Mouse (Mus musculus): ENCODE data around the gene R3hdm4.

Gene R3hdm4

GRCm38 (mm10) chr10:79919251-79919849 is 1.7 kb downstream of the R3hdm4 start:
- POLR2A ChIA-PET: interaction anchor here in 3 of 4 experiments (0.5 to 5.0 kb wide), 8 partner anchors 11 to 249 kb away, joined by 3 to 30 read pairs (median 5); partner anchors contain the start of genes Med16 (in 2 of the 3) and Wdr18 (in 1 of the 3)

DNA sequence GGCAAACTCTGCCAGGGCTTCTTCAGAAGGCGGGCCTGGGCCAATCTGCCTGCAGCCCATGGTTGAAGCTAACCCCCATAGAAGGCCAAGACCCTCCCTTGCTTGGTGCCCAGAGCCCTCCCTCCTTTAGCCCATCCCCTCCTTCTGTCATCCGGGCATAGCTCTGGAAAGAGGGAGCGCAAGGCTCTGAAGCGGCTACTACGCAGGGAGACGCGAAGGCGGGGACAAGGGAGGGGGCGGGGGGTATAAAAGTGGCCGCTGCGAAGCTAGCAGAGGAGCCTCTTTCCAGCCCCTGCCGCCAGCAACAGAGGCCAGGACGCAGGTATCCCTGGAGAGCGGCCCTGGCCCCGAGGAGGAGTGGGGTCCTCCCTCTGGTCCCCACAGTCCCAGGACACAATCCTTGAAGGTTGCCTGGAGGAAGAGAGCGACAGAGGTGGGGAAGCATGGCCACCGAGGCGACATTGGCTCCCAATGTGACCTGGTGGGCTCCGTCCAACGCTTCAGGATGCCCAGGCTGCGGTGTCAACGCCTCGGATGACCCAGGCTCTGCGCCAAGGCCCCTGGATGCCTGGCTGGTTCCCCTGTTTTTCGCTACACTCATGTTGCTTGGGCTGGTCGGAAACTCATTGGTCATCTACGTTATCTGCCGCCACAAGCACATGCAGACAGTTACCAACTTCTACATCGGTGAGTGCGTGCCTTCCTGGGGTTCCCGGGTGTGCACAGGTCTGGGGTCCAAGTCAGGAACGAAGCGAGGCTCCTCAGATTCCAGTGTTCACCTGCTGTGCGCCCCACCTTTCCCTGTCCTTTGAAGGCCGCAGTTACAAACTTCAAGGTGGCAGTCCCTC is 2.6 kb downstream of the R3hdm4 start:
- CTCF ChIA-PET: interaction anchor here in 1 of 4 experiments (1.2 to 1.6 kb wide), 3 partner anchors 21 to 432 kb away, joined by 3 to 4 read pairs (median 3); no protein-coding TSS in a partner anchor
- POLR2A ChIA-PET: interaction anchor here (0.5 to 4.0 kb wide), 9 partner anchors 10 to 250 kb away, joined by 3 to 30 read pairs (median 4); partner anchors contain the start of genes Med16 (in 3 of the 4), Ptbp1 (in 1 of the 4) and Stk11 (in 1 of the 4)

More at GRCm38 (mm10) chr10:79919251-79919849, 1.7 kb downstream of the R3hdm4 start:
- CTCF ChIA-PET: interaction anchor here in 1 of 4 experiments (0.8 to 1.0 kb wide), 2 partner anchors 37 to 245 kb away, joined by 3 read pairs; no protein-coding TSS in a partner anchor

DNA sequence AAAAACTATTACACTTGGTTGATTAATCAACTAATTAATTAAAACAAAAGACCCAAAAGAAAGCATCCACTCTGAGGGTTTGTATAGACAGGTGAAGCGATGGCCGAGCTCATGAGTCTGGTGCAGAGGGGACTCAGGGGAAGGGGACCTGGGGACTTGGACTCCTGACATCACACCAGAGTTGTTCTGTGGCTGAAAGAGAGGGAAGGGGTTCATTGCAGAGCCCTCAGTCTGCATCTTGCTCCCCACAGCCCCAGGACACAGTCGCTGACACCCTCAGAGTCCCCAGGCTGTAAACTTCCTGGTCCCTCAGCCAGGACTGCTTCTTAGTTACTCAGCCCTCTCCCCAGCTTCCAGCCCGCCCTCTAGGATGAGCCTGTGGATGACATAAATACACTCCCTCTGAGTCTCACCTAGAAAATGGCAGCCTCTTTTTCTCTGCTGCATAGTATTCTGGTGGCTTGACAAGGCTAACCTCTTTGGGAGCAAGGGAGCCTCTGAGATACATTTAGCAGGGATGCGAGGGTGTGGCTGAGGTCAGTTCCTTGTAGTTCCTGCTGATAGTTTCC is 3.4 kb downstream of the R3hdm4 start:
- ChIA-PET POLR2A (interaction anchor here (0.6 to 4.0 kb wide), 19 partner anchors 9 to 251 kb away, joined by 3 to 30 read pairs (median 4); partner anchors contain the start of genes Med16 (in 4 of the 4), Ptbp1 (in 1 of the 4) and Wdr18 (in 1 of the 4)), CTCF (interaction anchor here in 3 of 4 experiments (0.5 to 1.6 kb wide), 8 partner anchors 9 to 433 kb away, joined by 3 to 4 read pairs (median 3); partner anchors contain the start of genes Arid3a (in 1 of the 3), Plppr3 (in 1 of the 3), Prtn3 (in 1 of the 3) and Wdr18 (in 1 of the 3))

DNA sequence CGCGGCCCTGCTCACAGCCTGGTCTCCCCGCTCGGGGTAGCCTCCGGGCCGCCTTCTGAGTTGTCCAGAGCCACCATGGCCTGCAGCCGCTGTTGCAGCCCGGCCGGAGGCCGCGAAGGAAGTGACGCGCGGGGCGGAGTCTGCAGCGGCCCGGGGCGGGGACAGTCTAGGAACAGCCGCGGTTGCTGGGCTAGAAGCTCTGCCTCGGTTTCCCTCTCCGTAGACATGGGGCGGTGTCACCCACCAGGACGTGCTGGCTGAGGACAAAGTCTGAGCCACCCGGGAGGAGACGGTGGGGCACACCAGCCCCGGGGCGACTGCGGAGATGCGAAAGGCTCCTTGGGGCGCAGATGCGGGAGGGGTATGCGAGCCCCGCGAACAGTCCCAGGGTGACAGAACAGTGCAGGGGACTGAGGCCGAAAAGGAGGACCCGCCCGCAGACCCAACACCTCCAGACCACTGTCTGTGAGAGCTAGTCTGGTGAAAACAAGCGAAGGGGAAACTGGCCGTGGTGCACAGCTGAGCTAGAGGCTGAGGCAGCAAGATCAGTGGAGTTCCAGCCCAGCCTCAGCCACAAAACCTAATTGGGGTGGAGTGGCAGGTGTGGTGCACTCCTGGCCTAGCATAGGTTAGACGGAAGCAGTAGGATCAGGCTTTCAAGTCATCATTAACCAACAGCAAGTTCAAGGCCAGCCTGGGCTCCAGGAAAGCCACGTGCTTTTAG is 4.0 kb downstream of the R3hdm4 start, which contains the start of gene Kiss1r:
Kiss1r (plus strand) TSS at position 164 of the 724 bp plus-strand sequence.
- ChIA-PET POLR2A (interaction anchor here (0.5 to 4.0 kb wide), 24 partner anchors 9 to 720 kb away, joined by 3 to 30 read pairs (median 5); partner anchors contain the start of genes Med16 (in 4 of the 4) and Wdr18 (in 1 of the 4)), CTCF (interaction anchor here in 3 of 4 experiments (0.5 to 1.6 kb wide), 10 partner anchors 9 to 433 kb away, joined by 3 to 4 read pairs (median 3); partner anchors contain the start of genes Arid3a (in 1 of the 3), Plppr3 (in 1 of the 3), Prtn3 (in 1 of the 3) and Wdr18 (in 1 of the 3))

DNA sequence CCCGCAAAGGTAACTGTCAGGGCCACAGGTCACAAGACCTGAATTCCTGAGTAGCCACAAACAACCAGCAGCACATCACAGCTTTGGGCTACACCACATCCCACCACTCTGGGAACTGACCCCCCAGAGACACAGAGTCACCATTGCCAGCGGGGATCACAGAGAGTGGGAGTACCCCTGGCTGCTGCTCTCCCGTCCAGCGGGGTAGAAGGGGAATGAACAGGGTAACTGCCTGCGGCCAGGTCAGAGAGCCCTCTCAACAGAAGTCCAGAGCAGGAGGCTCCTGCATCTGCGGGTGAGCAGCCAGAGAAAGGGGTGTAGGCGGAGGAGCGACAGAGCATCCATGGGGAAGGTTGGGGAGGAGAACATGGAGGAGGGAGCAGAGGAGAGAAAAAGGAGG is 4.9 kb downstream of the R3hdm4 start:
- POLR2A ChIA-PET: interaction anchor here in 3 of 4 experiments (0.7 to 4.0 kb wide), 6 partner anchors 8 to 136 kb away, joined by 3 to 30 read pairs (median 3); partner anchors contain the start of gene Med16 (in 1 of the 3)
- CTCF ChIA-PET: interaction anchor here in 2 of 4 experiments (0.6 to 1.4 kb wide), 3 partner anchors 12 to 388 kb away, joined by 3 read pairs; no protein-coding TSS in a partner anchor

DNA sequence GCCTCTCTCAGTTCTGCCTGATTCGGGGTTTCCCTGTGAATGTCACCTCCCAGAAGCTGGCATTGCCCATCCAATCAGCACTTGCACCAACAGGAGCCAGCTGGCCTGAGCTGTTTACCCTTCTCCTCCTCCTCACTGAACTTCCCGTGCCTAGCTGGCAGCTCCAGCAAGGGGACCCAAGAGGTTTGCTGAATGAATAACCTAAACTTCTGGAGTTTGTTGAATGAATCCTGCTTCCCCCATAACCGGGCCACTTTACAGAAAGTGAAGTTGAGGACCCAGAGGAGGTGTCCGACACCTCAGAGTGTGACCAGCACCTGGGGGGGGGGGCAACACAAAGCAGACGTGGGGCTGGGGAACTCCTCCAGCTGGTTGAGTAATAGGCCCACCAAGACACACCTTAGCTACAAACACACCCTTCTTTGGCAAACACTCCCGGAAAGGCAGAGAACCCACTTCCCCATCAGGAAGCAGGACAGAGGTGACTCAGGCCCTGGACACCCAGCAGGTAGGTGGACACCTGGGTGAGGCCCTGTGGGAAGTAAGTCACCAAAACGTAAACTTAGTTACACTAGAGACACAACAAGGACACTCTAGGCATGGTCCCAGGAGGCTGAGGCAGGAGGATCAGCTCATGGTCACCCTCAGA is 5.9 kb downstream of the R3hdm4 start:
- ChIA-PET CTCF (interaction anchor here in 3 of 4 experiments (0.6 to 1.1 kb wide), 4 partner anchors 11 to 157 kb away, joined by 3 read pairs; no protein-coding TSS in a partner anchor), POLR2A (interaction anchor here (0.6 to 1.6 kb wide), 5 partner anchors 17 to 253 kb away, joined by 3 to 9 read pairs (median 3); no protein-coding TSS in a partner anchor)

DNA sequence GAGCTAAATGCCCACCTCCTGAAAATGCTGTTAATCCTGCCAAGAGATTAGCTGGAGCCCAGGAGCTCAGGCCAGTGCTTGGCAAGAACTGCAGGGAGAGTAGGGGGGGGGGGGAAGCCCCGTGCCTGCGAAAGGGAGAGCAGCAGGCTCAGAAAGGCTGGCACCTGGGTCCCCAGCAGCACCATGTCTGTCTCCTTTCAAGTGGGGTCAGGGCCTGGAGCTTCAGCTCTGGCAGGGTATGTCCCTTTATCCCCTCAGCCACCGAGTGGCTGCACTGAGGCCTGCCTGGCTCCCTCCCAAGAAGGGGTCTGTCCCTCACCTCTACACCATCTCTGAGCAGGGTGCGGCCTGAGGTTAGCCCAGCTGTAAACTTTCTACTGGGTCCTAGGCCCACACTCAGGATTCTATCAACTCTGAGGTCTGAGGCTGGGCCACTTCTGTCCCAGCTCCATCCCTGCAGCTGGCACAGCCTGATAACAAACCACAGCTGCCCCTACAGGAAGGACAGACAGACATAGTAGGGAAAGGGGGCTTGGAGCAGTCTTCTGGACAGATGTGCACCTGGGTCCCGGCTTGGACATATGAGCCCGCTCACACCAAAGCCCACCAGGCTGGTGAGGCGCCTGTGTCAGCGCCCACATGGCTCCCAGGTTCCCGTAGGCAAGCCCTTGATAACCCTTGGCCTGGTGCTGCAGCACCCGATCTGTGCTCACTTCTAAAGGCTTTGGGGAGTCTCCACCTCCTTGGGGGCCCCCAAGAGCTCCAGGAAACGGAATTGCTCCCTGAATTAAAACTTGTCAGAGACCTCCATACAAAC is 6.7 kb downstream of the R3hdm4 start:
- CTCF ChIA-PET: interaction anchor here in 2 of 4 experiments (0.5 to 1.1 kb wide), 5 partner anchors 11 to 407 kb away, joined by 3 read pairs; no protein-coding TSS in a partner anchor
- POLR2A ChIA-PET: interaction anchor here (0.5 to 1.6 kb wide), 12 partner anchors 9 to 281 kb away, joined by 3 to 9 read pairs (median 3); partner anchors contain the start of gene Tmem259 (in 1 of the 4)

- POLR2A ChIA-PET: interaction anchor here in 2 of 4 experiments (0.6 to 1.4 kb wide), 5 partner anchors 9 to 74 kb away, joined by 3 to 4 read pairs (median 3); partner anchors contain the start of gene R3hdm4 (in 1 of the 2)
- CTCF ChIA-PET: interaction anchor here in 2 of 4 experiments (0.6 to 1.1 kb wide), 4 partner anchors 19 to 314 kb away, joined by 3 to 6 read pairs (median 3); partner anchors contain the start of gene Mum1 (in 1 of the 2)
These were observed 8.6 kb downstream of the R3hdm4 start for GRCm38 (mm10) chr10:79912412-79912811.

GRCm38 (mm10) chr10:79910556-79910955 is 10.5 kb downstream of the R3hdm4 start, which contains the start of gene Gm26602:
Gene Gm26602 (plus strand): TSS chr10:79910856.
- ChIA-PET CTCF (interaction anchor here in 2 of 4 experiments (0.7 to 1.1 kb wide), 3 partner anchors 142 to 172 kb away, joined by 4 read pairs; no protein-coding TSS in a partner anchor), POLR2A (interaction anchor here in 2 of 4 experiments (0.8 to 5.7 kb wide), 11 partner anchors 9 to 316 kb away, joined by 3 to 84 read pairs (median 3); partner anchors contain the start of genes Mum1 (in 1 of the 2), Ptbp1 (in 1 of the 2) and Wdr18 (in 1 of the 2))

DNA sequence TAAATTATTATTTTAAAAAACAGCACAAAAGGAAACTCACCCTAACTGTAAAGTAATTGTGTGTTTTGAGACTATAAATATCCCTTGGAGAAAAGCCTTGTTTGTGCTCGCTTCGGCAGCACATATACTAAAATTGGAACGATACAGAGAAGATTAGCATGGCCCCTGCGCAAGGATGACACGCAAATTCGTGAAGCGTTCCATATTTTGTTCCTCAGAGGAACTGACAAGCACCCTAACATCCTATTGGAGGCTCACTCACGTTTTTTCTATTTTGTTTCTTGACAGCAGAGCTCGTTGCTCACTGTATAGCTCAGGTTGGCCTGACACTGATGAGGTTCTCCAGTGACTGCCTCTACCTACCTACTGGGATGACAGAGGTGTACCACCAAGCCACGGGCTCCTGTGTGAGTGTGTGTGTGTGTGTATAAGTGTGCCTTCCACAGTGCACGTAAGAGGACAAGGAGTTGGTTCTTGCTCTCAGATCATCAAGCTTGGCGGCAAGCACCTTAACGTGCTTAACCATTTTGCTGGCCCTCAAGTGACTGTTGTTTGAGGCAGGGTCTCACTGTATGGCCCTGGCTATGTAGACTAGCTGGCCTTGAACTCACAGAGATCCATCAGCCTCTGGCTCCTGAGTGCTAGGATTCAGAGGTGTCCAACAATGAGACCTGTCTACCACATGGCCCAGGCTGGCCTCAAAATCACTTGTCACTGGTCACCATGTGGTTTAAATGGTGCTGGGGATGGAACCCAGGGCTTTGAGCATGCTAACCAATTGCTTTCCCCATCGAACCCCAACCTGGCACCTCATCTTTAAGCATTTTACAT is 11.7 kb downstream of the R3hdm4 start:
- ChIA-PET POLR2A (interaction anchor here (0.5 to 5.7 kb wide), 116 partner anchors 7 to 711 kb away, joined by 3 to 84 read pairs (median 4); partner anchors contain the start of genes Kiss1r (in 4 of the 4), Ptbp1 (in 3 of the 4), Arid3a (in 2 of the 4) and Cdc34 (in 2 of the 4)), CTCF (interaction anchor here in 3 of 4 experiments (0.5 to 2.2 kb wide), 26 partner anchors 12 to 1583 kb away, joined by 3 to 16 read pairs (median 5); partner anchors contain the start of genes Tmem259 (in 2 of the 3), Wdr18 (in 2 of the 3), Fgf22 (in 1 of the 3) and Midn (in 1 of the 3))

GRCm38 (mm10) chr10:79908167-79909091 is 12.6 kb downstream of the R3hdm4 start, which contains the start of gene Med16:
Gene Med16 (minus strand): TSS chr10:79908923.
- ChIA-PET POLR2A (interaction anchor here (0.5 to 5.7 kb wide), 158 partner anchors 8 to 1664 kb away, joined by 3 to 84 read pairs (median 4); partner anchors contain the start of genes Kiss1r (in 4 of the 4), Ptbp1 (in 3 of the 4), Arid3a (in 2 of the 4) and Cdc34 (in 2 of the 4)), CTCF (interaction anchor here (0.5 to 2.2 kb wide), 35 partner anchors 9 to 1582 kb away, joined by 3 to 16 read pairs (median 4); partner anchors contain the start of genes Tmem259 (in 2 of the 4), Wdr18 (in 2 of the 4), Kiss1r (in 1 of the 4) and Midn (in 1 of the 4))

DNA sequence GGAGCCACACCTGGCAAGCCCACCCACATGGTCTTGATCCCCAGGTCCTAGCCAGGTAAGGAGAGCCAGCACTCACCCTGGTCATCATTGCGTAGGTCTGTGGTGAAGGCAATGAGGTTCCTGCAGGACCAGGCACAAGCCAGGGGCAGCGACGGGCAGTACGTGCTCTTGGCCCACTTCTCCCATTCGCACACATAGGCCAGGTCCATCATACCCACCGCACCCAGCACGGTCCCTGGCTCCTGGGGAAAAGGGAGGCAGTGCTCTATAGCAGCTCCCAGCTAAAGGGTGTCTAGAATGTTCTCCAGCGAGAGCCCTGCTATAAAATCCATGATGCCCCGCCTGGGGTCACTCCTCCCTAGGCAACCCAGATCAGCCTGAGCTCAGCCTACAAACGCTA is 13.6 kb downstream of the R3hdm4 start:
- ChIA-PET CTCF (interaction anchor here in 2 of 4 experiments (1.0 to 2.2 kb wide), 6 partner anchors 10 to 168 kb away, joined by 3 to 9 read pairs (median 6); partner anchors contain the start of gene Kiss1r (in 1 of the 2)), POLR2A (interaction anchor here (0.5 to 5.7 kb wide), 41 partner anchors 9 to 1197 kb away, joined by 3 to 84 read pairs (median 7); partner anchors contain the start of genes Ptbp1 (in 3 of the 4), Arid3a (in 2 of the 4), Kiss1r (in 2 of the 4) and Elane (in 1 of the 4))

Measured in embryonic stem cell, embryonic (primary cell).